Mouse (Mus musculus) heart, embryonic 13.5 days (tissue): Measurements from ENCODE around the gene Slc25a21. TPM values are rescaled to one million over a fixed set of nuclear protein-coding genes. Genes with fewer than 3 reads are reported as not detected.

Experiments used
- ATAC-seq: fragments of 200-750 bp; cut with Nextera tagmentation; 2 replicates; pipeline ENCODE4 v1.8.0; 2017; ENCODE audit warnings: moderate TSS enrichment; ENCODE audit not compliant: insufficient number of reproducible peaks, low FRiP score, low TSS enrichment; ENCODE audit errors: extremely low read depth
- H3K27ac ChIP-seq: fragments of 300-500 bp; sonication (generic); replicated peaks from 2 replicates; pipeline ENCODE4 v1.5.1; 2015; ENCODE audit warnings: moderate library complexity, mild to moderate bottlenecking, inconsistent platforms
- H3K27me3 ChIP-seq: fragments of 300-500 bp; sonication (generic); replicated peaks from 2 replicates; pipeline ENCODE4 v1.6.1; 2015; ENCODE audit warnings: mild to moderate bottlenecking, inconsistent platforms
- H3K36me3 ChIP-seq: fragments of 300-500 bp; sonication (generic); 2 replicates; pipeline ENCODE4 v1.6.1; 2015; ENCODE audit warnings: mild to moderate bottlenecking, inconsistent platforms
- H3K4me1 ChIP-seq: fragments of 300-500 bp; sonication (generic); 2 replicates; pipeline ENCODE4 v1.6.1; 2015; ENCODE audit warnings: inconsistent platforms
- H3K4me2 ChIP-seq: fragments of 300-500 bp; sonication (generic); 2 replicates; pipeline ENCODE4 v1.6.1; 2015; ENCODE audit warnings: inconsistent platforms, mild to moderate bottlenecking, moderate library complexity
- H3K4me3 ChIP-seq: fragments of 300-500 bp; sonication (generic); 2 replicates; pipeline ENCODE4 v1.5.1; 2015; ENCODE audit warnings: moderate library complexity, mild to moderate bottlenecking, inconsistent platforms
- H3K9ac ChIP-seq: fragments of 300-500 bp; sonication (generic); 2 replicates; pipeline ENCODE4 v1.6.1; 2015; ENCODE audit warnings: inconsistent platforms, mild to moderate bottlenecking, moderate library complexity
- H3K9me3 ChIP-seq: fragments of 300-500 bp; sonication (generic); 2 replicates; pipeline ENCODE4 v1.6.1; 2016; ENCODE audit warnings: inconsistent platforms
- WGBS: fragments of 180-500 bp; shearing (Covaris S2); methylation state at CpG from one replicate; pipeline ENCODE4 v1.1.7; 2015; ENCODE audit warnings: mixed read lengths; 5-methylcytosine and 5-hydroxymethylcytosine counted together
- polyA plus RNA-seq: library from polyadenylated mRNA; unstranded; fragments of >200 nt; fragmentation: Nextera tagmentation; extraction: Ambion mirVana; gene quantifications from 2 replicates; pipeline ENCODE4 v1.2.1, GENCODE M21; 2015

Slc25a21 gene
- polyA plus RNA-seq, 1 experiment from 2014 or later, result 0.68 TPM

GRCm38 (mm10) chr12:57204276-57204851 is 7.1 kb upstream of the Slc25a21 start:
- H3K36me3 ChIP-seq, result no peaks in the 10 kb centered on the region
- no peaks in the 10 kb centered on the region for H3K9me3 ChIP-seq
- H3K4me3 ChIP-seq, result no peak overlapping the region
- no peak for ATAC-seq
- no peak overlapping the region for H3K27ac ChIP-seq
- H3K4me1 ChIP-seq, result no peaks in the 10 kb centered on the region
- 79% methylated on average over 4 of the region's 4 CpGs for WGBS
- H3K9ac ChIP-seq, result no peak overlapping the region
- no peaks in the 10 kb centered on the region for H3K27me3 ChIP-seq
- H3K4me2 ChIP-seq, result no peak overlapping the region

GRCm38 (mm10) chr12:57201901-57202300 is 4.6 kb upstream of the Slc25a21 start:
- H3K27ac ChIP-seq, result no peak overlapping the region
- ATAC-seq, result no peak
- no peaks in the 10 kb centered on the region for H3K36me3 ChIP-seq
- no peak overlapping the region for H3K9ac ChIP-seq
- H3K4me2 ChIP-seq, result no peak overlapping the region
- H3K27me3 ChIP-seq, result peaks cover 12% of the 10 kb centered on the region; the same call in 1 of the 2 replicates
- no peak overlapping the region for H3K4me3 ChIP-seq
- 85% methylated on average over 3 of the region's 3 CpGs for WGBS
- H3K9me3 ChIP-seq, result no peaks in the 10 kb centered on the region
- H3K4me1 ChIP-seq, result 0 out of 2 replicates have a peak, but pooled peaks cover 3% of the 10 kb centered on the region

GRCm38 (mm10) chr12:57199427-57199826 is 2.2 kb upstream of the Slc25a21 start:
- H3K4me1 ChIP-seq, result peaks cover 5% of the 10 kb centered on the region; the same call in 1 of the 2 replicates
- no peak overlapping the region for H3K4me3 ChIP-seq
- no peaks in the 10 kb centered on the region for H3K36me3 ChIP-seq
- H3K4me2 ChIP-seq, result no peak overlapping the region
- H3K27ac ChIP-seq, result no peak overlapping the region
- H3K9ac ChIP-seq, result no peak overlapping the region
- peaks cover 15% of the 10 kb centered on the region; the same call in 1 of the 2 replicates for H3K27me3 ChIP-seq
- no peak for ATAC-seq
- 87% methylated on average over 2 of the region's 2 CpGs for whole genome bisulfite sequencing
- no peaks in the 10 kb centered on the region for H3K9me3 ChIP-seq

- no peak for ATAC-seq
- Histone ChIP-seq H3K4me1 (peaks cover 7% of the 10 kb centered on the region; the same call in 1 of the 2 replicates), H3K9me3 (no peaks in the 10 kb centered on the region), H3K4me3 (no peak overlapping the region), H3K27me3 (peaks cover 15% of the 10 kb centered on the region; the same call in 1 of the 2 replicates), H3K4me2 (no peak overlapping the region), H3K27ac (no peak overlapping the region), H3K9ac (no peak overlapping the region), H3K36me3 (no peaks in the 10 kb centered on the region)
These were observed 997 bp upstream of the Slc25a21 start for GRCm38 (mm10) chr12:57198269-57198668.

- WGBS, result 1% methylated on average over 59 of the region's 59 CpGs
- peak overlapping the region; percentile 10 for H3K27ac ChIP-seq
These were observed 487 bp downstream of the Slc25a21 start for GRCm38 (mm10) chr12:57196608-57197362.

GRCm38 (mm10) chr12:57196286-57196607 is 1.0 kb downstream of the Slc25a21 start:
- Histone ChIP-seq H3K36me3 (no peaks in the 10 kb centered on the region), H3K4me1 (peaks cover 7% of the 10 kb centered on the region; the same call in 1 of the 2 replicates), H3K9me3 (no peaks in the 10 kb centered on the region), H3K27me3 (peaks cover 15% of the 10 kb centered on the region; the same call in 1 of the 2 replicates), H3K4me2 (peak overlapping the region; percentile 89), H3K9ac (peak overlapping the region; percentile 79), H3K27ac (peak overlapping the region; percentile 10), H3K4me3 (peak overlapping the region; percentile 61)
- WGBS, result 19% methylated on average over 8 of the region's 8 CpGs
- no peak for ATAC-seq

More at GRCm38 (mm10) chr12:57196608-57197362, 487 bp downstream of the Slc25a21 start:
- ATAC-seq, result peak; percentile 42; the same call in 1 of the 2 replicates
- Histone ChIP-seq H3K36me3 (no peaks in the 10 kb centered on the region), H3K9me3 (no peaks in the 10 kb centered on the region), H3K4me1 (peaks cover 7% of the 10 kb centered on the region; the same call in 1 of the 2 replicates), H3K4me3 (peak overlapping the region; percentile 61), H3K9ac (peak overlapping the region; percentile 79), H3K4me2 (peak overlapping the region; percentile 89), H3K27me3 (peaks cover 15% of the 10 kb centered on the region; the same call in 1 of the 2 replicates)

GRCm38 (mm10) chr12:57194609-57195008 is 2.7 kb downstream of the Slc25a21 start:
- peaks cover 7% of the 10 kb centered on the region; the same call in 1 of the 2 replicates for H3K4me1 ChIP-seq
- no peak overlapping the region for H3K9ac ChIP-seq
- H3K9me3 ChIP-seq, result no peaks in the 10 kb centered on the region
- H3K4me2 ChIP-seq, result peak overlapping the region; percentile 27; the same call in 1 of the 2 replicates
- no peak for ATAC-seq
- H3K27ac ChIP-seq, result no peak overlapping the region
- peaks cover 15% of the 10 kb centered on the region; the same call in 1 of the 2 replicates for H3K27me3 ChIP-seq
- no peaks in the 10 kb centered on the region for H3K36me3 ChIP-seq
- H3K4me3 ChIP-seq, result no peak overlapping the region
- 16% methylated on average over 3 of the region's 3 CpGs for WGBS

- Histone ChIP-seq H3K9me3 (no peaks in the 10 kb centered on the region), H3K4me3 (no peak overlapping the region), H3K4me2 (no peak overlapping the region), H3K27me3 (peaks cover 3% of the 10 kb centered on the region; the same call in 1 of the 2 replicates), H3K27ac (no peak overlapping the region), H3K36me3 (no peaks in the 10 kb centered on the region), H3K4me1 (no peaks in the 10 kb centered on the region; the same call in 1 of the 2 replicates), H3K9ac (no peak overlapping the region)
- ATAC-seq, result no peak
- WGBS, result 80% methylated on average over 4 of the region's 4 CpGs
These were observed 10.2 kb downstream of the Slc25a21 start for GRCm38 (mm10) chr12:57187032-57187431.

GRCm38 (mm10) chr12:57186126-57186525 is 11.1 kb downstream of the Slc25a21 start:
- Histone ChIP-seq H3K4me2 (no peak overlapping the region), H3K27ac (no peak overlapping the region), H3K9me3 (no peaks in the 10 kb centered on the region), H3K4me3 (no peak overlapping the region), H3K27me3 (peaks cover 3% of the 10 kb centered on the region; the same call in 1 of the 2 replicates), H3K9ac (no peak overlapping the region), H3K36me3 (no peaks in the 10 kb centered on the region), H3K4me1 (no peaks in the 10 kb centered on the region; the same call in 1 of the 2 replicates)
- no peak for ATAC-seq
- 48% methylated on average over 2 of the region's 2 CpGs for WGBS

- H3K36me3 ChIP-seq, result no peaks in the 10 kb centered on the region
- H3K4me3 ChIP-seq, result no peak overlapping the region
- H3K4me1 ChIP-seq, result no peaks in the 10 kb centered on the region; the same call in 1 of the 2 replicates
- no peaks in the 10 kb centered on the region for H3K9me3 ChIP-seq
- no peak overlapping the region for H3K4me2 ChIP-seq
- peaks cover 3% of the 10 kb centered on the region; the same call in 1 of the 2 replicates for H3K27me3 ChIP-seq
- no peak for ATAC-seq
- WGBS, result 0% methylated on average over 1 of the region's 1 CpGs
- H3K9ac ChIP-seq, result no peak overlapping the region
- no peak overlapping the region for H3K27ac ChIP-seq
These were observed 11.8 kb downstream of the Slc25a21 start for GRCm38 (mm10) chr12:57185475-57185874.

- no peak overlapping the region for H3K4me3 ChIP-seq
- H3K27me3 ChIP-seq, result peaks cover 3% of the 10 kb centered on the region; the same call in 1 of the 2 replicates
- no peaks in the 10 kb centered on the region for H3K9me3 ChIP-seq
- no peak overlapping the region for H3K9ac ChIP-seq
- H3K27ac ChIP-seq, result no peak overlapping the region
- H3K4me1 ChIP-seq, result peaks cover 4% of the 10 kb centered on the region
- no peaks in the 10 kb centered on the region for H3K36me3 ChIP-seq
- H3K4me2 ChIP-seq, result no peak overlapping the region
- ATAC-seq, result no peak
- WGBS, result 54% methylated on average over 2 of the region's 2 CpGs
These were observed 12.7 kb downstream of the Slc25a21 start for GRCm38 (mm10) chr12:57184401-57185147.
